Comparison of ENCODE assay signal across 8 mouse cellular contexts in genomic region chr4:99941655-99942414, GRCm38 (mm10). TPM values are rescaled to one million over a fixed set of nuclear protein-coding genes. Genes with fewer than 3 reads are reported as not detected.
DNase-seq lines count a peak whose midpoint lies in the region; TF ChIP-seq lines count a peak whose summit lies in the region.

No protein-coding gene starts in this region.

- no peak overlapping the region for H3K27ac ChIP-seq in heart, embryonic 10.5 days
- H3K27ac ChIP-seq in ES-Bruce4 (ENCODE audit: insufficient read depth, low read length) = no peak overlapping the region
- H3K27ac ChIP-seq in cortical plate, adult 2 months (ENCODE audit: insufficient read depth, low read length) = no peak overlapping the region
- peak overlapping the region; percentile 64 for H3K27ac ChIP-seq in liver, adult 2 months (replicated peaks; ENCODE audit: insufficient read depth, low read depth, low read length)

- 53% methylated on average over 10 of the region's 10 CpGs for WGBS in heart, embryonic 10.5 days
- 43% methylated on average over 10 of the region's 10 CpGs for WGBS in liver, adult 2 months

- peaks cover 37% of the 10 kb centered on the region for H3K4me1 ChIP-seq in heart, embryonic 10.5 days
- H3K4me1 ChIP-seq in ES-Bruce4 (ENCODE audit: control insufficient read depth, insufficient read depth, low read length) = no peaks in the 10 kb centered on the region
- no peaks in the 10 kb centered on the region for H3K4me1 ChIP-seq in cortical plate, adult 2 months (ENCODE audit: control insufficient read depth, insufficient read depth, low read length)
- peaks cover 28% of the 10 kb centered on the region for H3K4me1 ChIP-seq in liver, adult 2 months (ENCODE audit: control insufficient read depth, insufficient read depth, low read length)

- TF ChIP-seq POLR2A in ES-Bruce4 (IDR thresholded peaks at IDR 0.05; ENCODE audit: insufficient read depth, low read length) = no peak
- TF ChIP-seq POLR2A in cortical plate, adult 2 months (IDR thresholded peaks at IDR 0.05; ENCODE audit: extremely low read depth, insufficient read depth, low read length) = no peak
- no peak for TF ChIP-seq POLR2A in liver, adult 2 months (IDR thresholded peaks at IDR 0.05; ENCODE audit: extremely low read depth, insufficient read depth, low read length)

- peak; percentile 68 to 70 for DNase-seq in heart, adult 18-20 months
- DNase-seq in heart, embryonic 10.5 days (ENCODE audit: low spot score) = no peak
- DNase-seq in liver, adult 2 months (ENCODE audit: extremely low read depth, low read depth, low spot score) = peak; percentile 91
- DNase-seq in yolk sac, embryonic 10.5 days (ENCODE audit: low spot score) = peak; percentile 31
- DNase-seq in Muller cell, postnatal 12 days (ENCODE audit: inconsistent ontology term) = no peak
- no peak for DNase-seq in layer of hippocampus, adult 8-10 months (ENCODE audit: low spot score in 2 of 2)

- H3K4me3 ChIP-seq in heart, embryonic 10.5 days = no peak overlapping the region
- H3K4me3 ChIP-seq in ES-Bruce4 (ENCODE audit: low read depth, low read length) = no peak overlapping the region
- H3K4me3 ChIP-seq in cortical plate, adult 2 months (ENCODE audit: insufficient read depth, low read length) = no peak overlapping the region
- no peak overlapping the region for H3K4me3 ChIP-seq in liver, adult 2 months (ENCODE audit: insufficient read depth, low read depth, low read length)

- no peak overlapping the region for H3K9ac ChIP-seq in ES-Bruce4 (ENCODE audit: low read depth, poor library complexity, severe bottlenecking)
- H3K9ac ChIP-seq in liver, adult 2 months (ENCODE audit: low read depth, low read length) = peak overlapping the region; percentile 48; the same call in 1 of the 2 replicates

- peak; percentile 14 for TF ChIP-seq CTCF in ES-Bruce4 (IDR thresholded peaks at IDR 0.05; ENCODE audit: low read depth, low read length)
- peak; percentile 27; the same call in 1 of the 2 replicates for TF ChIP-seq CTCF in cortical plate, adult 2 months (IDR thresholded peaks at IDR 0.05; ENCODE audit: extremely low read depth, insufficient read depth, low read length)
- peak; percentile 43 for TF ChIP-seq CTCF in liver, adult 2 months (IDR thresholded peaks at IDR 0.05; ENCODE audit: low read depth, low read length)

- H3K9me3 ChIP-seq in heart, embryonic 10.5 days = no peaks in the 10 kb centered on the region
- no peaks in the 10 kb centered on the region for H3K9me3 ChIP-seq in ES-Bruce4 (replicated peaks; ENCODE audit: control insufficient read depth, insufficient read depth, low read length, poor library complexity, severe bottlenecking)

- no peak for TF ChIP-seq EP300 in ES-Bruce4 (IDR thresholded peaks at IDR 0.05; ENCODE audit: insufficient read depth, low read depth, low read length)

- peaks cover 27% of the 10 kb centered on the region; the same call in 1 of the 2 replicates for H3K79me2 ChIP-seq in liver, adult 2 months (ENCODE audit: control insufficient read depth, insufficient read depth, low read length)

- H3K36me3 ChIP-seq in heart, embryonic 10.5 days = peaks cover 18% of the 10 kb centered on the region
- H3K36me3 ChIP-seq in ES-Bruce4 (ENCODE audit: control insufficient read depth, insufficient read depth, low read length, poor library complexity, severe bottlenecking) = no peaks in the 10 kb centered on the region
- no peaks in the 10 kb centered on the region for H3K36me3 ChIP-seq in liver, adult 2 months (ENCODE audit: control insufficient read depth, insufficient read depth, low read length)

- H3K27me3 ChIP-seq in heart, embryonic 10.5 days (ENCODE audit: insufficient read depth, poor library complexity, severe bottlenecking) = no peaks in the 10 kb centered on the region
- no peaks in the 10 kb centered on the region for H3K27me3 ChIP-seq in ES-Bruce4 (ENCODE audit: control insufficient read depth, insufficient read depth, low read length, poor library complexity, severe bottlenecking)
- no peaks in the 10 kb centered on the region for H3K27me3 ChIP-seq in liver, adult 2 months (ENCODE audit: control insufficient read depth, insufficient read depth, low read length)

RNA-seq across cellular contexts. Expression of gene Itgb3bp, which starts 12.2 kb away (rescaled TPM):
- total RNA-seq in heart, adult 18-20 months (2021) = 1 to 10 TPM; 5.6 to 6.4 TPM
- polyA plus RNA-seq in heart, embryonic 10.5 days (2016; fragmentation: Nextera tagmentation; extraction: Ambion mirVana) = 37.0 and 43.8 TPM in 2 replicates
- 17.0 and 17.8 TPM in 2 replicates for polyA plus RNA-seq in ES-Bruce4 (2011; ENCODE audit: insufficient read depth, insufficient read length, low read depth, missing spikeins)
- 3.5 and 4.8 TPM in 2 replicates for polyA plus RNA-seq in cortical plate, adult 2 months (2012; rRNA removed)
- 1.4 and 2.6 TPM in 2 replicates for total RNA-seq in liver, adult 2 months (2014; rRNA removed)
- polyA plus RNA-seq in liver, adult 2 months (2012; rRNA removed) = 0.19 and 0.26 TPM in 2 replicates
- 1 to 10 TPM; 3.5 to 7.3 (median 5.3) TPM for total RNA-seq in layer of hippocampus, adult 8-10 months (2022)

RNA-seq across cellular contexts. Expression of gene Pgm1, which starts 12.6 kb away (rescaled TPM):
- 100 to 1,000 TPM; 219 to 241 TPM for total RNA-seq in heart, adult 18-20 months (2021)
- 259 and 327 TPM in 2 replicates for polyA plus RNA-seq in heart, embryonic 10.5 days (2016; fragmentation: Nextera tagmentation; extraction: Ambion mirVana)
- 36.2 and 39.0 TPM in 2 replicates for polyA plus RNA-seq in ES-Bruce4 (2011; ENCODE audit: insufficient read depth, insufficient read length, low read depth, missing spikeins)
- polyA plus RNA-seq in cortical plate, adult 2 months (2012; rRNA removed) = 60.8 and 61.0 TPM in 2 replicates
- total RNA-seq in liver, adult 2 months (2014; rRNA removed) = 219 and 229 TPM in 2 replicates
- 158 and 175 TPM in 2 replicates for polyA plus RNA-seq in liver, adult 2 months (2012; rRNA removed)
- total RNA-seq in layer of hippocampus, adult 8-10 months (2022) = 10 to 100 TPM; 61.5 to 70.0 (median 67.4) TPM

Comparison
In these comparisons a context has a peak if more than half of its experiments do, and no peak if none do; other contexts are left out.
1. DNase-seq: peak in heart, adult 18-20 months (2 of 2), liver, adult 2 months (single experiment) and yolk sac, embryonic 10.5 days (single experiment); none in heart, embryonic 10.5 days (single experiment), Muller cell, postnatal 12 days (single experiment) and layer of hippocampus, adult 8-10 months (0 of 2).
2. Peak in every context shown above with its lines, with median percentiles within 50 percentile points of each other: CTCF ChIP-seq.